Mouse (Mus musculus) gastrocnemius, adult 18-20 months (tissue): Measurements from ENCODE around the gene Slc16a9. TPM values are rescaled to one million over a fixed set of nuclear protein-coding genes. Genes with fewer than 3 reads are reported as not detected.

Experiments used
- DNase-seq: peaks from one replicate; pipeline ENCODE4 v3.0.0; 2021; ENCODE audit warnings: low spot score
- total RNA-seq, 2 experiments: library from RNA; stranded (reverse); gene quantifications; 2 replicates each; pipeline ENCODE4 v1.2.3; 2021

Gene Slc16a9
- total RNA-seq, 2 experiments from 2014 or later, result 9.1 to 10.2 TPM

GRCm38 (mm10) chr10:70299653-70300052, 54.8 kb downstream of the Slc16a9 start:
- DNase-seq, result no peak

DNA sequence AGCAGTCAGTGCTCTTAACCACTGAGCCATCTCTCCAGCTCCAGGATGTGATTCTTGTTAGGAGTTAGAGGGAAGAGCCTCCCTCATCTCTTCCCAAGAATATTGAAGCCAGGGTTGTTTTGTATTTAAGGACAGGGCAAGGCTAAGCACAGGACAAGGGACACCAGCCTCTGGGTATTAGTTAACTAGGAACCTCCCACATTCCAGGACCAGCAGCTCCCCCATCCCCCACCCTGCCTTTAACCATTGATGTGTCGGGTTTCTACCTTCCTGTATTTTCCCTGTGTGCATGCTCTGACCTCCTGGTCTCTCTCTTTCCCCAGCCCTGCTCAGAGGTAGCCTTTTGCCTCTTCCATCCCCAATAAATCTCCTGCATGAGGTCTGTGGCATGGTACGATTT, 56.3 kb downstream of the Slc16a9 start:
- DNase-seq, result no peak

DNA sequence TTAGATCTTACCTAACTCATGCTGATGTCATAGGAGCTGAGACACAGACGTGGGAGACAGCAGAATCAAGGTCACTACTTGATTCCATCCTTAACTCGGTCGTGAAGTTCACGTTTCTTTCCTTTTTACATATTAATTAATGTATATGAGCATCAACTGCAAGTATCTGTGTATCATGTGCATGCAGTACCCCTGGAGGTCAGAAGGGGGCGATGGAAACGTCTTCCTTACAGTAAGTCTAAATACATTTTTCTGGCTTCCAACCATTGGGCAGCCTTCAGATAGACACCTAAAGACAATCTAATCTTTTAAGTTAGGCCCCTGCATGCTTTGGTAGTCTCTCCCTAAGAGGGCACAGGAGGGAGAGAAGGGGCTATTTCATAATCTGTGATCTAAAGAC, 58.3 kb downstream of the Slc16a9 start:
- DNase-seq, result no peak

DNA sequence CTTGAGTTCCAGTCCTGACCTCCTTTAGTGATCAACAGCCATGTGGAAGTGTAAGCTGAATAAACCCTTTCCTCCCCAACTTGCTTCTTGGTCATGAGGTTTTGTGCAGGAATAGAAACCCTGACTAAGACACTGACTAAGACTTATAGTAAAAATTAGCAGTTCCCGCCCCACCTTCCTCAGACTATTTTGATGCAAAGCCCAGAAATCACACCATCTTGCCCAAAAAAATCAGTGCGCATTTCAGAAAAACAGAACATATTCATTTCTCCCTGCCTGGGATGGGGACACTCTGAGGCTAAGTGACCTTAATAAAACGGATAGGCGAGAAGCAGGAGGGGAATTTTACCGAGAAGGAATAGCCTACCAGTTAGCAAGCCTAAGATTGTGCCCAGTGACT, 60.8 kb downstream of the Slc16a9 start:
- no peak for DNase-seq

- DNase-seq, result no peak
Measured at GRCm38 (mm10) chr10:70309416-70309815, 64.5 kb downstream of the Slc16a9 start.

GRCm38 (mm10) chr10:70310646-70311045, 65.7 kb downstream of the Slc16a9 start:
- DNase-seq, result no peak

DNA sequence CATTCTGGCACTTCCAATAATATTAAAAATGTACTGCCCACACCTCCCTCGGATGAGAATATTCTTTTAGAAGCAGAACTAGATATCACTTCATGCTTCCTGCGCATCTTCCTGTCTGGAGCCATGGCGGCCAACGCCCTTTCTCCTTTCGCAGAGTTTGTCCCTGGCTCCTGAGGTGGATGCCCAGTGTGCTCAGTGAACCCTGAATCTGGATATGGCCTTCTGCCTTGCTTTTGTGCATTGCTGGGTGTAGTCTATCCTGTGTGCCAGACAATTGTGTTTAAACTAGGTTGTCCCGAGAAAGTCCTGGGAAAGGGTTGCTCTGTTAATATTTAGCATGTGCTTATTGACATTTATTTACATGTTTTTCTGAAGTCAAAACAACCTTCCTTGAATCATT, 71.0 kb downstream of the Slc16a9 start:
- no peak for DNase-seq

DNA sequence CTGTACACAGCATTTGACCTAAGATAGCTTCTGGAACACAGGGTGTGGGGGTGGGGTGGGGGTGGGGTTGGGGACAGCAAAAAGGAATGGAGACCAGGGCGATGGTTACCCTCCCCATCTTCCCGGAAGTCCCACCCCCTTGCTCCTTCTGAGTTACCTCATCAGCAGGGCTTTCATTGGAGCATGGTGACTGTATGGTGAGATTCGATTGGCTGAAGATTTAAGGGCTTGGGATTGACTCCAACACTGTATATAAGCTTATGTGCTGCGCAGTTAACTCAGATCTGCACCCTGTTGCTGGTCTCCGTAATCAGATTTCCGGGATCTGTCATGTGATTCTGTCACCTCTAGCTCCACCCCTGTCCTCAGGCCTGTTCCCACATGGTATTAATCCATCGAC, 72.0 kb downstream of the Slc16a9 start:
- DNase-seq, result no peak

GRCm38 (mm10) chr10:70317394-70317965, 72.6 kb downstream of the Slc16a9 start:
- DNase-seq, result no peak

DNA sequence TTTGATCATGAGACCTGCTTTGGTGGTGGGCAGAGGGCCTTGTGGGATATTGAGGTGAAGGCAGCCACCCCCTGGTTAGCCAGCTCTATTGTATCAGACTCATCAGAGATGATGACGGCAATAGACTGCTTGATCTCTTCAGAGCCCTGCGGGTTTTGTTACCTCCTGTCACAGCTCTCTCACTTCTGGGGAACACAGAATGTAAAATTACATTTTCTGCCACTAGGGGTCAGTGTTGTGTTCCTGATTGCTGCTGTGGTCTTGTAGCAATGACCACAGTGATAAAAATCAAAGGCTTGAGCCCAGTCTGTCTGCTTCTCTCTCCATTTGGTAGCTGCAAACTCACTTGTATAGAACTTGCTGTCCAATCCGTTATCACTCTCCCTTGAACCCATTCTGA, 73.7 kb downstream of the Slc16a9 start:
- DNase-seq, result peak; percentile 77

GRCm38 (mm10) chr10:70325518-70325917, 80.6 kb downstream of the Slc16a9 start:
- no peak for DNase-seq

GRCm38 (mm10) chr10:70327331-70327730, 82.4 kb downstream of the Slc16a9 start:
- DNase-seq, result no peak

GRCm38 (mm10) chr10:70328139-70328538, 83.2 kb downstream of the Slc16a9 start:
- no peak for DNase-seq

Other genes with a start within 250 kb of the Slc16a9 start
- gene Ccdc6, start 148.0 kb upstream of the Slc16a9 start, total RNA-seq, result 100 to 1,000 TPM in 1 of 2 experiments, 10 to 100 TPM in 1; 87.0 to 114 TPM
- gene Mrln, start 40.4 kb upstream of the Slc16a9 start, total RNA-seq, result 100 to 1,000 TPM; 203 to 226 TPM
- 1 to 10 TPM; 4.6 to 6.3 TPM for gene Fam13c, start 195.4 kb downstream of the Slc16a9 start, total RNA-seq